Mouse (Mus musculus) bone marrow macrophage, adult 2 months (primary cell): ENCODE data around the gene Nxpe4.

Experiments
- CTCF ChIP-seq: IDR thresholded peaks from 2 replicates; pipeline ENCODE4 v1.5.1; 2012; ENCODE audit warnings: low read depth, mild to moderate bottlenecking, low read length, moderate library complexity
- POLR2A ChIP-seq: IDR thresholded peaks from 2 replicates; pipeline ENCODE4 v1.6.1; 2012; ENCODE audit warnings: mild to moderate bottlenecking, low read depth, low read length, borderline replicate concordance

DNA sequence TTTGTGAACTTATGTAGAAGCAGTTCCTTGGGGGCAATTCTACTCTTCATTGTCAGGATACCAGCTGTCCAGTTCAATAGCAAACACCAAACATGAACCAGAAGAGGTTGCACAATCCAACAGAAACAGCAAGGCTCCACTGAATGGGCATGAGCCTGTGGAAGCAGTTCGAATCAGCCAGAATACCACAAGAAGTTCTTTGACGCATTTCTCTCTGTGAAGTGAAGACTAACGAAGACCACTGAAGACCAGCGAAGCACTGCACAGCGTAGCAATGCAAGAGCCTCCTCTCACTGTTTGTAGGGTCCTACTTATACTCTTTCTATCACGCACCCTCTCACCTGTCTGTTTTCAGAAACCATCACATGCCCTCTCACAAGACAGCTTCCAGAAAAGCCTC is 102.8 kb downstream of the Nxpe4 start:
- TF ChIP-seq CTCF (no peak), POLR2A (no peak)
